Mouse (Mus musculus) heart, embryonic 16.5 days (tissue): Measurements from ENCODE around the gene Dlg1. TPM values are rescaled to one million over a fixed set of nuclear protein-coding genes. Genes with fewer than 3 reads are reported as not detected.

Experiments used
- ATAC-seq: fragments of 200-750 bp; cut with Nextera tagmentation; replicated peaks from 2 replicates; pipeline ENCODE4 v1.8.0; 2017; ENCODE audit warnings: moderate number of reproducible peaks; ENCODE audit not compliant: insufficient read depth, low FRiP score; ENCODE audit errors: extremely low read depth
- H3K27ac ChIP-seq: fragments of 300-500 bp; sonication (generic); 2 replicates; pipeline ENCODE4 v1.5.1; 2014; ENCODE audit warnings: mild to moderate bottlenecking, low read length, control low read depth, moderate library complexity
- H3K27me3 ChIP-seq: fragments of 300-500 bp; sonication (generic); 2 replicates; pipeline ENCODE4 v1.6.1; 2014; ENCODE audit warnings: low read length, mixed read lengths; ENCODE audit not compliant: control insufficient read depth, insufficient read depth
- H3K36me3 ChIP-seq: fragments of 300-500 bp; sonication (generic); 2 replicates; pipeline ENCODE4 v1.6.1; 2014; ENCODE audit not compliant: control insufficient read depth, insufficient read depth
- H3K4me1 ChIP-seq: fragments of 300-500 bp; sonication (generic); 2 replicates; pipeline ENCODE4 v1.6.1; 2014; ENCODE audit warnings: low read length, mixed read lengths; ENCODE audit not compliant: control insufficient read depth, insufficient read depth
- H3K4me2 ChIP-seq: fragments of 300-500 bp; sonication (generic); 2 replicates; pipeline ENCODE4 v1.6.1; 2014; ENCODE audit warnings: low read depth, mild to moderate bottlenecking, control low read depth, low read length
- H3K4me3 ChIP-seq: fragments of 300-500 bp; sonication (generic); 2 replicates; pipeline ENCODE4 v1.5.1; 2014; ENCODE audit warnings: mild to moderate bottlenecking, control low read depth, low read length
- H3K9ac ChIP-seq: fragments of 300-500 bp; sonication (generic); 2 replicates; pipeline ENCODE4 v1.6.1; 2014; ENCODE audit warnings: low read length, control low read depth
- H3K9me3 ChIP-seq: fragments of 300-500 bp; sonication (generic); replicated peaks from 2 replicates; pipeline ENCODE4 v1.6.1; 2016; ENCODE audit warnings: low read length; ENCODE audit not compliant: control insufficient read depth
- WGBS: fragments of 180-500 bp; shearing (Covaris S2); extraction: QIAGEN DNeasy Blood & Tissue Kit; methylation state at CpG from one replicate; pipeline ENCODE4 v1.1.7; 2014; 5-methylcytosine and 5-hydroxymethylcytosine counted together
- polyA plus RNA-seq: library from polyadenylated mRNA; unstranded; fragments of >200 nt; fragmentation: Nextera tagmentation; extraction: Ambion mirVana; gene quantifications from 2 replicates; pipeline ENCODE4 v1.2.1, GENCODE M21; 2015

The Dlg1 gene
- polyA plus RNA-seq, 1 experiment from 2014 or later, result 14.2 TPM

DNA sequence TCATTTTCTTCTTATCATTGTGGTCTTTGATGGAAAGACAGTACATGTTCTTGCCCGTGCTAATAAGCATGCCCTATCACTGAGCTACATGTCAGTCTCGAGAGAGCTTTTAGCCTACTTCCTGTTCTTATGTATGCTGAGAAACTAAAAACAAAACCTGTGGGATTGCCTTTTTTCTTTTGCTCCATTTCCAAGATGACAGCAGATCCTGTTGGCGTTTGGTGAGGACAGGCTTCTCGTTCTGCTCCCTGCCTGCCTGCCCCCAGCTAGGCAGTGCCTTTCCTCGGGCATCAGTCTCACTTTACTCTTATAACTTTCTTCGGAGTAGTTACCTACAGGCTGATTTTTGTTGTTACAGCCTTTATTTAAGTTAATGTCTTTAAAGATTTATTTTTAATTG lies 96.2 kb downstream of the Dlg1 start:
- H3K27me3 ChIP-seq, result no peaks in the 10 kb centered on the region
- no peaks in the 10 kb centered on the region for H3K9me3 ChIP-seq
- H3K36me3 ChIP-seq, result no peaks in the 10 kb centered on the region
- no peak overlapping the region for H3K27ac ChIP-seq
- H3K4me1 ChIP-seq, result peaks cover 13% of the 10 kb centered on the region
- H3K4me2 ChIP-seq, result no peak overlapping the region
- 53% methylated on average over 6 of the region's 6 CpGs for WGBS
- no peak for ATAC-seq
- no peak overlapping the region for H3K9ac ChIP-seq
- no peak overlapping the region for H3K4me3 ChIP-seq

DNA sequence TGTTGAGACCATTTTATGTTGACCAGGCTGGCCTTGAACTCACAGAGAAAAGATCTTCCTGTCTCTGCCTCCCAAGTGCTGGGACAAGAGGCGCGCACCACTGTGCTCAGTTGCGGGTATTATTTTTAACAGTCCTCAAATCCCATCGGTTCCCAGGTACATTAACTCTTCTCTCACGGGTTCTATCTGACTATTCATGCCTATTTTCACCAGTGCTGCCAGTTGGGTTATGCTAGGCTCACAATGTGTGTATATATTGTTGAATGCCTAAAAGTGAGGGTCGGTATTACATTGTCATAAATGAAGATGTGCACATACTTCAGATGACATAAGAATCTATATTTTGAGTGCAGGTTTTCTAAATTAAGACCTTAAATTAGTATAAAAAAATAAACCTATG lies 103.1 kb downstream of the Dlg1 start:
- Histone ChIP-seq H3K36me3 (no peaks in the 10 kb centered on the region), H3K9ac (no peak overlapping the region), H3K4me1 (no peaks in the 10 kb centered on the region), H3K4me3 (no peak overlapping the region), H3K9me3 (no peaks in the 10 kb centered on the region), H3K27me3 (no peaks in the 10 kb centered on the region), H3K27ac (no peak overlapping the region), H3K4me2 (no peak overlapping the region)
- ATAC-seq, result no peak
- 91% methylated on average over 6 of the region's 6 CpGs for WGBS

DNA sequence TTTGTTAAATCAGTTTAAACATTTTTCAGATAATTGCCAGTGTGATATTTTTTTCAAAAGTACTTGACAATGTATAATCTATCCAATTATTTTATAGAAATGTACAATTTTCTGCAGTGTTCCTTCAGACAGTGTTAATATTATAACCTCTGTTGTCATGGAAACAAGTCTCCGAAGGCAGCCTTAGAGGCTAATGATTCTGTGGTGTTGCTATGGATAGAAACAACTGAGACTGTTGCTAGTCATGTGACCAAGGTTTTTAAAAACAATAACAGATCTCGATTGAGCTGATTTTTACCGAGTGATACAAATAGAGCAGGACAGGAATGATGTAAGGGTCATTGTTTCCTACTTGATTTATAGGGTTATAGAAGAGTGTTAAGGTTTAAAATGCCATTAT lies 103.5 kb downstream of the Dlg1 start:
- Histone ChIP-seq H3K27me3 (no peaks in the 10 kb centered on the region), H3K4me2 (no peak overlapping the region), H3K36me3 (no peaks in the 10 kb centered on the region), H3K4me3 (no peak overlapping the region), H3K4me1 (no peaks in the 10 kb centered on the region), H3K9me3 (no peaks in the 10 kb centered on the region), H3K9ac (no peak overlapping the region), H3K27ac (no peak overlapping the region)
- WGBS, result 67% methylated on average over 3 of the region's 3 CpGs
- no peak for ATAC-seq

DNA sequence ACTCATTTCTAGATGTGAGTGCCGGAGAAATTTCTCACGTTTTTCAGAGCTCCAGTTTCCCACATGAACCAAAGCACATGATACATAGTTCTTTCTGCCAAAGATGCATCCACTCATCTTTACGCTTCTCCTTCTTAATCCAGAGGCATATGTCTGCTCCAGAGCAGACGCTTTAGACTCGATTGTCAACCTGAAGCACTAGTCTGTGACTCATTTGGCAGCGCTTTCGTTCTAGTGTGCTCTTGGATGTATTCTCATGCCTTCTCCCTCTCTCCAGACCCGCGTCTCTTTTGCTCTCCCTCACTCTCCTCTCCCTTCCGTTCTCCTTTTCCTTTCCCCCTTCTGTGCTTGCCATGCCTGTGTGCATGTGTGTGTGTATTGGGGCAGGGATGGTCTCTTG lies 112.7 kb downstream of the Dlg1 start:
- no peak for ATAC-seq
- 79% methylated on average over 10 of the region's 10 CpGs for WGBS
- Histone ChIP-seq H3K4me1 (no peaks in the 10 kb centered on the region), H3K9ac (no peak overlapping the region), H3K9me3 (no peaks in the 10 kb centered on the region), H3K27ac (no peak overlapping the region), H3K36me3 (no peaks in the 10 kb centered on the region), H3K27me3 (no peaks in the 10 kb centered on the region), H3K4me3 (no peak overlapping the region), H3K4me2 (no peak overlapping the region)

DNA sequence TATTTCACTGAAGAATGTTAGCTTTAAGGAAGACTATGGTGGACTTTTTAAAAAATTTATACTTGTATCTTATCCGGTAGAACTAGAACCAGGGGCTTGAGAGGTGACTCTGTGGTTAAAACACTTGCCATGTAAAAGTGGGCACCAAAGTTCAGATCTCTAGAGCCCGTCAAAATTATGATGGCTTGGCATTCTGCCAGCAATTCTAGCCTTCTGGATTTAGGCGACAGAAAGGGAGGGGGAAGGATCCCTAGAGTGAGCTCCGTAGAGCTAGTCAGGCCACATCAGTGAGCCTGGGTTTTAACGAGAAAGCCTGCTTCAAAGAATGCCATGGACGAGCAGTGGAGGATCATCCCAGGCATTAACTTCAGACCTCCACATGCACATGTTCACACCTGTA lies 117.8 kb downstream of the Dlg1 start:
- Histone ChIP-seq H3K4me3 (no peak overlapping the region), H3K27me3 (no peaks in the 10 kb centered on the region), H3K9ac (no peak overlapping the region), H3K4me2 (no peak overlapping the region), H3K36me3 (peaks cover 4% of the 10 kb centered on the region; the same call in 1 of the 2 replicates), H3K27ac (no peak overlapping the region), H3K9me3 (no peaks in the 10 kb centered on the region), H3K4me1 (peaks cover 4% of the 10 kb centered on the region; the same call in 1 of the 2 replicates)
- 45% methylated on average over 6 of the region's 6 CpGs for WGBS
- ATAC-seq, result no peak

DNA sequence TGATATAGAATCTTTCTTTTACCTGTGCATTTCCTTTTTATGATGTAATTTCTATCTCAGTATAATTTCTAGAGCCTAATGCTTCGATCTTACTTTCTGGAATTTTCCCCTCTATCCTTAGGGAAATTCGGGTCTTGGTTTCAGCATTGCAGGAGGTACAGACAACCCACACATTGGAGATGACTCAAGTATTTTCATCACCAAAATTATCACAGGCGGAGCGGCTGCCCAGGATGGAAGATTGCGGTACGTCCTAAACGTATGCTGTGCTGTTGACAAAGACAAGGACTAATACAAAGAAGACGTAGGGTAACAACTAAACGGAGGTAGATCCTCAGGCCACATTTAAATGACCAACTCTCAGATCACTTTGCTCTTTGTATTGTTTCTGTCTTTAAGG lies 126.8 kb downstream of the Dlg1 start:
- no peaks in the 10 kb centered on the region for H3K27me3 ChIP-seq
- ATAC-seq, result no peak
- no peak overlapping the region for H3K4me3 ChIP-seq
- 92% methylated on average over 9 of the region's 9 CpGs for WGBS
- H3K9me3 ChIP-seq, result no peaks in the 10 kb centered on the region
- H3K4me1 ChIP-seq, result no peaks in the 10 kb centered on the region
- H3K4me2 ChIP-seq, result no peak overlapping the region
- H3K9ac ChIP-seq, result no peak overlapping the region
- no peak overlapping the region for H3K27ac ChIP-seq
- H3K36me3 ChIP-seq, result peaks cover 10% of the 10 kb centered on the region; the same call in 1 of the 2 replicates

DNA sequence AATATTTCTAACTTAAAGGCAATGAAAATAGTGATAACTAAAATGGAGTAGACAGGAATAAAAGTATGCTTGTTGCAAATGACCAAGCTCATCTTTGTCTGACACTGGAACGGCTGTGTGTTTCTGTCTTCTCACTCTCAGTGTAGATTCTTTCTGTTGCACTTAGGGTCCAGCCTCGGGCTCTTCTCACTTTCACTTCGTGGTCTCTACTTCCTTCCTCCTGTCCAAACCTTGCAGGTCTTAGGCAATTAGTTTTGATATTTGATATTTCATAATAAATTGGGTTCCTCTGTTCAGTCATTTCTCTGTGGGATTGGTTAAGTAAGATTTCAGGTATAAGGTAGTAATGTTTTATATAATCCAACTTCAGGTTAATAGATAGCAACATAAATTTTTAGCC lies 140.4 kb downstream of the Dlg1 start:
- H3K4me1 ChIP-seq, result no peaks in the 10 kb centered on the region
- H3K4me3 ChIP-seq, result no peak overlapping the region
- H3K27me3 ChIP-seq, result no peaks in the 10 kb centered on the region
- no peak overlapping the region for H3K27ac ChIP-seq
- 65% methylated on average over 3 of the region's 3 CpGs for WGBS
- no peaks in the 10 kb centered on the region for H3K9me3 ChIP-seq
- H3K4me2 ChIP-seq, result no peak overlapping the region
- peaks cover 7% of the 10 kb centered on the region; the same call in 1 of the 2 replicates for H3K36me3 ChIP-seq
- no peak overlapping the region for H3K9ac ChIP-seq
- no peak for ATAC-seq

DNA sequence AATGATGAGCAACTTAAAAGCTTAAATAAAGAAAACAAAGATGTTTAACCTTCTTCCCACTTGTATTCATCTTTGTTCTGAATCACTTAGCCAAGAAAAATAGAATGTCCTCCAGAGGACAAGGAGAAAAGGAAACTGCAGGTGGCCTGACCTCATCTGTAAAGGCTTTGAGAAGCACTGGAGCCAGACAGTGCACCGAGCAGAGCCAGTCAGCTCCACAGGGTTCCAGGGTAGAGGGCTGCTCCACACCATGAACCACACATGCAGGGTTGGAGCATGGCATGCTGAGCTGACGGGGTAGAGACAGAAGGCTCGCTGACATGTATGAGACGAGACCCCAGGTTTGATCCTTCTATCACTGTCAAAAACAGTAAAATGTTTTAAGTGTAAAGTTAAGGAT lies 162.8 kb downstream of the Dlg1 start:
- Histone ChIP-seq H3K27me3 (no peaks in the 10 kb centered on the region), H3K9ac (no peak overlapping the region), H3K4me3 (no peak overlapping the region), H3K9me3 (no peaks in the 10 kb centered on the region), H3K27ac (no peak overlapping the region), H3K36me3 (no peaks in the 10 kb centered on the region), H3K4me1 (no peaks in the 10 kb centered on the region), H3K4me2 (no peak overlapping the region)
- 79% methylated on average over 4 of the region's 4 CpGs for WGBS
- ATAC-seq, result no peak

DNA sequence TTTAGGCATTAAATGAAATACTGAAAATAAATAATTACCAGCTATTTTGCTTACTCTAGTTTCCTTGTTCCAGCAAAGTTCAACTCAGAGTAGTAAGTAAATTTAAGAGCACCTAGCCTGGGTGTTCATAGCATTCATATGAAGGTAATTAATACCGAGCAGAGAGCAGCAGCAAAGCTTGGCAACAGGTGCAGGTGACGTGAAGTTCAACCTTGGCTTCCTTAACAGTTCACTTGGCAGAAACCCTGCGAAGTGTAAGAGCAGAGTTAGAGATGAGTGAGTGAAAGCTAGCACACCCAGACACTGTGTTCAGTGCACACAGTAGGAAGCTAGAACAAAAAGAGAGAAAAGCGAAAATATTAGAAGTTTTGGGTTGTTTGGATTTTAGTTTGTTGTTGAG lies 167.5 kb downstream of the Dlg1 start:
- 82% methylated on average over 4 of the region's 4 CpGs for WGBS

More for the DNA sequence above, 167.5 kb downstream of the Dlg1 start:
- ATAC-seq, result no peak
- no peaks in the 10 kb centered on the region for H3K4me1 ChIP-seq
- no peak overlapping the region for H3K9ac ChIP-seq
- no peak overlapping the region for H3K4me2 ChIP-seq
- H3K9me3 ChIP-seq, result no peaks in the 10 kb centered on the region
- H3K36me3 ChIP-seq, result no peaks in the 10 kb centered on the region
- no peaks in the 10 kb centered on the region for H3K27me3 ChIP-seq
- H3K4me3 ChIP-seq, result no peak overlapping the region
- H3K27ac ChIP-seq, result no peak overlapping the region
